Mouse (Mus musculus) left cerebral cortex, adult 11 months (tissue): ENCODE data around the gene Dtx4.
"Not testable (repeated sequence)": the region's sequence is repeated elsewhere in the genome, so short reads cannot be mapped to it uniquely, and the experiment has no call there.

ENCODE experiments used
- DNase-seq: peaks from one replicate; pipeline ENCODE4 v3.0.0; 2022; ENCODE audit warnings: low spot score

Dtx4 gene

GRCm38 (mm10) chr19:12501370-12502347, at the start of gene Dtx4:
TSS of gene Dtx4 (minus strand) at chr19:12501454.
- peak; percentile 90 for DNase-seq

- no peak for DNase-seq
Measured at GRCm38 (mm10) chr19:12550005-12550942, 49.0 kb upstream of the Dtx4 start.

GRCm38 (mm10) chr19:12549166-12549565, 47.9 kb upstream of the Dtx4 start:
- no peak for DNase-seq

GRCm38 (mm10) chr19:12545440-12545839, 44.2 kb upstream of the Dtx4 start, which contains the start of gene Fam111a:
TSS of gene Fam111a (plus strand) at chr19:12545740.
- DNase-seq, result not testable (repeated sequence)

GRCm38 (mm10) chr19:12541644-12542043, 40.4 kb upstream of the Dtx4 start:
- DNase-seq, result no peak

- DNase-seq, result no peak
Measured at GRCm38 (mm10) chr19:12540727-12541126, 39.5 kb upstream of the Dtx4 start.

GRCm38 (mm10) chr19:12539975-12540374, 38.7 kb upstream of the Dtx4 start:
- DNase-seq, result no peak

- DNase-seq, result no peak
Measured at GRCm38 (mm10) chr19:12537168-12537567, 35.9 kb upstream of the Dtx4 start.

- no peak for DNase-seq
Measured at GRCm38 (mm10) chr19:12523377-12523776, 22.1 kb upstream of the Dtx4 start.

- no peak for DNase-seq
Measured at GRCm38 (mm10) chr19:12518541-12518890, 17.3 kb upstream of the Dtx4 start.

- DNase-seq, result peak; percentile 47
Measured at GRCm38 (mm10) chr19:12517671-12518540, 16.7 kb upstream of the Dtx4 start.

- no peak for DNase-seq
Measured at GRCm38 (mm10) chr19:12514621-12515020, 13.4 kb upstream of the Dtx4 start.

- DNase-seq, result no peak
Measured at GRCm38 (mm10) chr19:12502756-12503155, 1.5 kb upstream of the Dtx4 start.

- DNase-seq, result no peak
Measured at GRCm38 (mm10) chr19:12500881-12501311, 358 bp downstream of the Dtx4 start.

GRCm38 (mm10) chr19:12500124-12500523, 1.1 kb downstream of the Dtx4 start:
- DNase-seq, result no peak

GRCm38 (mm10) chr19:12499485-12499884, 1.8 kb downstream of the Dtx4 start:
- DNase-seq, result no peak

GRCm38 (mm10) chr19:12498941-12499340, 2.3 kb downstream of the Dtx4 start:
- no peak for DNase-seq

- DNase-seq, result no peak
Measured at GRCm38 (mm10) chr19:12498321-12498720, 2.9 kb downstream of the Dtx4 start.

- no peak for DNase-seq
Measured at GRCm38 (mm10) chr19:12497909-12498308, 3.3 kb downstream of the Dtx4 start.

GRCm38 (mm10) chr19:12496241-12496640, 5.0 kb downstream of the Dtx4 start:
- DNase-seq, result no peak

- no peak for DNase-seq
Measured at GRCm38 (mm10) chr19:12494972-12495535, 6.2 kb downstream of the Dtx4 start.
